Mouse (Mus musculus) activated CD4-positive, CD25-positive, alpha-beta regulatory T cell, adult 4 months (primary cell): ENCODE data around the gene Tmem94. TPM values are rescaled to one million over a fixed set of nuclear protein-coding genes. Genes with fewer than 3 reads are reported as not detected.

Experiments
- ATAC-seq: one replicate; pipeline ENCODE4 v1.8.0; 2017
- polyA plus RNA-seq, 2 experiments: library from polyadenylated mRNA; unstranded; fragments of 100-300 nt; shearing (Covaris generic); gene quantifications; one replicate each; pipeline ENCODE4 v1.2.1; 2017

The Tmem94 gene
- polyA plus RNA-seq, 2 experiments from 2014 or later = 9.2 to 14.6 TPM

DNA sequence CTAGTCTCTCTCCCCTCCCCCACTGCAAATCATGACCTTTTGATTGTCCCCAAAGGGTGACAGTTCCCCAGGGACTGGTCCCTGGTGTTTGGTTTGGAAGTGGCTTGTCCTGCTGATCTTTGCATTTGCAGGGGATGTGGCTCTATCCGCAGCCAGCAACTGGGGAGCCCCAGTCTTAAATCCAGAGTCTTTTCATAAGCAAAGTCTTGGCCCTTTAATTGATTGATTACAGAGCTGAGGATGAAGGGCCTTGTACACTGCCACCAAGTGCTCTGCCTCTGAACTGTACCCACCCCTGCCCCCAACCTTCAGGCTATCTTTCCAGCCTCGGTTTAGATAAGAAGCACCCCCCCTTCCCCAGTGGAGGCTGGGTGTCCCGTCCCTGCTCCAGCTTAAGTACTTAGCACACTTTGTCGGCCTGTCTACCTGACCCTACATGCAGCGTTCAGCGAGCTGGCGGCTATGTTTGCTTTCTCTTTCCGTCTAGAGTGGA is 67.8 kb downstream of the Tmem94 start:
- ATAC-seq = no peak

DNA sequence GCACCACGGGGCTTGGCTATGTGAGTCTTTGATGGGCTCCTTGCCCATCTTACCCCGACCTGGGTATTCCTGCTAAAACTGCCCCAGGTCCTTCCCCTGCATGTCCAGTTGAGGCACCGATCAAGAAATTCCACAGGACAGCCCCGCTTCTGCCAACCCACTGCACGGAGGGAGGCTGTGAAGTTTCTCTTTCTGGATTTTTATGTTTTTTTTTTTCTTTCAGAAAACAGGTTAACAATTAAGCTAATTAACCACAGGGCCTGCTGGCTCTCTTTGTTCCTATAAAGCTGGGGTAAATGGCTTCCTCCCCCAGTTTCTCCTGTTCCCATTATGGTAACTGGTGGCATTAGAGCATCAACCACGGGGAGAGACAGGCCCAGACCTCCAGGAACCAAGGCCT is 68.8 kb downstream of the Tmem94 start:
- no peak for ATAC-seq

DNA sequence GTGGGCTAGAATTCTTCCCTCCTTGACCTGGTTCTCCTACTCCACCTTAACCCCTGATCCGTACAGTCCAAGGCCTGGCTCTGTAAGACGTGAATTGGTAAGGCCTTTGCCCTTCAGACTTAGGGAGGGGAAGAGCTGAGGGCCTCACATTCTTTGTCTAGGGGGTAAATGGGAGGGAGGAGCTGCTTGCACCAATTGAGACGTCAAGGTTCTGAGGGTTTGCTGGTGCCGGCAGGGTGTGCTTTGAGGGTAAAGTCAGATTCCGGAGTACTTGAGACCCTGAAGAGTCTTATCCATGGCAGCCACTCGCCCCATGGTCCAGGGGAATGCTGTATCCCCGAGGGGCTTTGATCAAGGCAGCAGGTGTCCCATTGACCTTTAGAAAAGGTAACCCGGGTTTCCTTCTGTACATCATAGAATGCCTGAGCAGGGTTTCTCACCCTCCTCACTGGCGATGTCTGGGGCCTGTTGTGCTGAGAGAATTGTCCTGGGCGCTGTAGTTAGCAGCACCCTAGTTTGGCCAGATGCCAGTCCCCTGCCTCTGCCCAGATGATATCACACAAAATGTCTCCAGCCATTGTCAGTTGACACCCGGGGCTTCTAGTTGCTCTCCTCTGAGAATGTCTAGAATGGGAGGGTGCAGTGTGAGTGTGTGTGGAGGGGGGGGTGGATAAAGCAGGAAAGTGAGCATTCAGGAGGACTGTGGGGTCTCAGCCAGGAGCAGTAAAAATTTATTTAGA is 71.6 kb downstream of the Tmem94 start:
- ATAC-seq = no peak

DNA sequence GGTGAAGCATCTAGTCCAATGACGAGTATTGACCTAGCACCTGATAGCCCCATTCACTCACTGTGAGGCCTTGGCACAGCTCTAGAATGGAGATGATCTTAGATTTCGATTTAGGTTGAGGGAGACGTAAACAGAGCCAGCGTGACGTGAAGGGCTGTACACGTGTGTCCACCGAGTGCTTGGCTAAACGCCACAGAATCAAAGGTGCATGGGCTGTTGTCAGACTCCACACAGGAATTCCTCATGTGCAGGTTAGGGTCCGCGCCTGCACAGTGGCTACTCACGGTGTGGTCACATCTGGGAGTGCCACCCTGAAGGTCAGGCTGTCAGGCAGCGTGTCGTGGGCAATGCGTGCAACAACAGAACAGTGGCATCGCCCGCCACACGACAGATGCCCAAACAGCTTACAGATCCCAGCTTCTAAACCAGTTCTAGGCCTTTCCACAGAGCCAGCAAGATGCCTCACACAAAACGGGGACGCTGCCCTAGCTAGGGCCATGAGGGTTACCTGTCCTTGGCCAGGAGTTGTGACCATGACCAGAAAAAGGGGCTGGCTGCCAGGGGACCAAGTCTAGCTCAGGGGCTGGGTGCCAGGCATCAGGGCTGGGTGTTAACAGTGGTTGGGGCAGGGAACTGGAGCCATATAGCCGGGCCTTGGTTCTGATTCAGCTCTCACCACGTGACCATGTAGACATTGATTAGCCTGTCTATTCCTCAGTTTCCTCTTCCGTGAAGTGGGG is 72.5 kb downstream of the Tmem94 start:
- ATAC-seq = no peak

DNA sequence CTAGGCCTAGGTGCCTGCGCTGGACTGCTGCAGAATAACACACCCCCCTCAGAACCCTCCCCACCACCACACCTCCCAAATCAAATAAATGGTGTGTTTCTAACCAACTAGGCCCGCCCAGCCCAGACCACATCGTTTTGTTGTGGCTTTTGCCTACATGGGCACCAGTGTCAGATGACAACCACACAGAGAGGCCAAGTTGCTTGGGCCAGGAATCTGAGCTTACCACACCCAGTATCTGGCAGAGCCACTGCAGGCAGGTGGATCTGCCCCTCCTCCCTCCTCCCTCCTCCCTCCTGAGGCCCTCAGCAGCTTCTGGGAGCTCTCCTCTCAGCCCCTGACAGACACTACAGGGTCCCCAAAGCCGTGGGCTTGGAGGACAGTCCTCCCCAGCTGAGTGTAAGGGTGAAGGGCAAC is 73.7 kb downstream of the Tmem94 start:
- ATAC-seq = no peak

DNA sequence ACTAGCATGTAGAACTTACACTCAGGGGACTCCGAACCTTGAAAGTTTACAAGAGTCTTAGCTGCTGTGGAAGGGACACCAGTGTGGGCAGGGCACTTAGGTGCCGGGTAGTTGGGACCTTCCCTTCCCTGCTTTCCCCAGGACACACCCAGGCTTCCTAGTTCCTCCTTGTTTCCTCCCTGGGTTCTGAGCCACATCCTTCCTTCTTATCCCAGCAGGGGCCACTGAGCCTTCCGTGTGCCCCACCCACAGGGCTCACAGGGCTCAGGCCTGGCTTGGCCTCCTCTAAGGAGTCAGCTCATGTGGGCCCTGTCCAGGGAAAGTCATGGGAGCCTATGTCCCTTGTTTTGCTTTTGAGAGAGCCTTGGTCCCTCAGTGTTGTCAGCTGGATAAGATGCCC is 74.5 kb downstream of the Tmem94 start:
- no peak for ATAC-seq

DNA sequence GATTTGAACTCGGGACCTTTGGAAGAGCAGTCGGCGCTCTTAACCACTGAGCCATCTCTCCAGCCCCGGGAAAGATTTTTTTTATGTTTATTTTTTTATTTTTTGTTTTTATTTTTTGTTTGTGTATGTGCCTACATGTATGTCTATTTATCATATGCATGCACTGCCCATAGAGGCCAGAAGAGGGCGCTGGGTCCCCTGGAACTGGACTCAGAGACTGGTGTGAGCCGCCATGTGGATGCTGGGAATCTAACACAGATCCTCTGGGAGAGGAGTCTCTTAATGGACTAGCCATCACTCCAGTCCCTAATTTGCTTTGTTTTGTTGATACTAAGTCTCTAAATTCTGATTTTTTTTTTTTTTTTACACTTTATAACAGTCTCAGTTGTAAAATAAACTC is 75.8 kb downstream of the Tmem94 start:
- no peak for ATAC-seq

DNA sequence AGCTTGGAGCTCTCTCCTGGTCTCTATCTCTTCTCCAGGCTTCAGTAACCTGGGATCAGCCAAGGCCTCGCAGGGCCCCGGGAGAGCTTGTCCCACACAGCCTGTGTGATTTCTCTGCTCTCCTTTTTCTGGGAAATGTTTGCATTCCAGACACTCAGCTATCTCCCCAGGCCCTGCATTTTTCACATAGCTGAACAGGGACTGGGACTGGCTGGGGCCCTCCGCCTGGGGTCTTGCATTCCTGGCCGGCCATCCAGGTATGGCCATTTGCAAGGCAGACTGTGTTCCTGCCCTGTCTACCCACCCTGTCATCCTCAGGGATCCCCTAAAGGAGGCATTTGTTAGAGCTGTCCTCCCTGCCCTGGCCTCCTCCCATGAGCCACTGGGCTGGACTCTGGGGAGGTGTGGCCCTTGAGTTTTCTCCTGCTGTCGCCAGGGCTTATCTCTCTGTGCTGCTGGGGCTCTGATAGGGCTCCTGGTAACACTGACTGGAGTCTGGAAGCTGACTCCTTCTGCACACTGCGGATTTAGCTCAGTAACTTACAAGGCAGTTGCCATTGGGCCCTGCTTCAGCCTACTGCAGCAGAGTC is 76.8 kb downstream of the Tmem94 start:
- ATAC-seq = no peak

DNA sequence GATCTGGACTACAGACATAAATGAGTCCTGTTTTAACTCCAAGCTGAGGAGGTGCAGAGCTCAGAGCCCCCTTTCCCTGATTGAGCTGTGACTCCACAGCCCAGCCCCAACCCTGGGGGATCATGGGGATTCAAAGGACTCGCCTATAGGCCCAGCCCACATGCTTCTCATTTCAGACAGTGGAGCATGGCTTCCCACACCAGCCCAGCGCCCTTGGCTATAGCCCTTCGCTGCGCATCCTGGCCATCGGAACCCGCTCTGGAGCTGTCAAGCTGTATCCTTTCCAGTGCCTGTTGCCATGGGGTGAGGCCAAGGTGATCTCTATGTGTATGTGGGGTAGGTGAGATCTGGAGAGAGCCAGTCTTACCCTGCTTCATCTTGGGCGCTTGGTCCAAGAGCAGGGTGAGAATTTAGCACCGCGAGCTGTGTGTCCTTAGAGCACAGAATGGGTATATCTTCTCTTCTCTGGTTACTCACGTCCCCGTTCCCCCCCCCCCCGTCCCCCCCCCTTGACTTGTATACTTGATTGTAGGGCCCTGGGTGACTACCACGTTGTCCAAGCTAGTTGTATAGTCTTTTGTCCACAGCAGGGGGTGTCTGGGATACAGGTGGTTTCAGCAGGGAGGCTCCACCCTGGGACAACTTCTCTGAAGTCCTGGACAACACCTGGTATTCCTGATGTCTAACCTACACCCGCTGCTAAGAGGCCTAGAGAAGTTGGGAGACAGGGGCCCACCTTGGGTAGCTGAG is 78.1 kb downstream of the Tmem94 start:
- ATAC-seq = no peak

DNA sequence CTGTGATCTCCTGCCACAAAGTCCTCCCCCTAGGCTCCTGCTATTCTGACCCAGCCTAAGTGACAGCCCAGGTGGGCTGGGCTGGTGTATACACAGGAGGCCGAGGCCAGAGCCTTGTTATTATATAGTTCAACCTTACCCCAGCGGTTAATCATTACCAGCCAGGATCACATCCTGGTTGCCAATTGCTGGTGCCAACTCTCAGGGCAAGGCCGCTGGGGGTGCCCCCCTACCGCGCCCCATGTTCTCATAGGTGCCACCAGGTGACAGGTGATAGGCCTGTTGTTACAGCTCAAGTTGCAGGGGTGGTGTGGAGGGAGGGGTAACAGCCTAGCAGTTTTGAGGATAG is 78.6 kb downstream of the Tmem94 start:
- ATAC-seq = no peak

DNA sequence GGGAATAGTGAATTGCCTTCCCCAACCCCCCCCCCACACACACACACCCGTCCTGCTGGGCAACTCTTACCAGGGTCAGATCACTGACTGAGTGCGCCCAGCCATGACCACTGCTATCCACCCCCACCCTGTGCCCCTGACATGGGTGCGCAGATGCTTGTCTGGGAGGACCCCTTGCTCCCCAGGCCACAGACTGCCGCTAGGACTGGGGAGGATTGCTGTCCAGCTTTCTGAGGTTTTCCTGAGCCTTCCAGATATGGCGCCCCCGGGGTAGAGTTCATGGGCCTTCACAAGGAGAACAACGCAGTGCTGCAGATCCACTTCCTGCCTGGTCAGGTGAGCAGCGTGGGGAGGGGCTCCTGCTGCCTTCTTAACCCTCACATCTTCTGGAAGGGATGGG is 79.0 kb downstream of the Tmem94 start:
- ATAC-seq = no peak

DNA sequence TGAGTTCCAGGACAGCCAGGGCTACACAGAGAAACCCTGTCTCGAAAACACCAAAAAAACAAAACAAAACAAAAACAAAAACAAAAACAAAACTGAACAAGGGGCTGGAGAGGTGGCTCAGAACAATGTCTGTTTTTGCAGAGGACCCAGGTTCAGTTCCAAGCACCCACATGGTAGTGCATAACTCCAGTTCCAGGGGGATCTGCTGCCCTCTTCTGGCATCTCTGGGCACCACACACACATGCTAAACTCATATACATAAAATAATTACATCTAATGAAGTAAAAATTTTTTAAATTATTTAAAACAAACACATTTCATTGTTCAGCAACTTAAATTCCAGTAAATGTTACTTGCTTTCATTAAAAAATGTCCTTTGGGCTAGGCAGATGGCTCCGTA is 80.6 kb downstream of the Tmem94 start:
- ATAC-seq = no peak

Other genes starting within 250 kb of the Tmem94 start
- gene Sumo2, start 229.2 kb upstream of the Tmem94 start, polyA plus RNA-seq = 100 to 1,000 TPM; 724 to 797 TPM
- gene Nup85, start 201.0 kb upstream of the Tmem94 start, polyA plus RNA-seq = 10 to 100 TPM; 36.8 to 39.0 TPM
- gene Mrps7, start 161.5 kb upstream of the Tmem94 start, polyA plus RNA-seq = 10 to 100 TPM; 28.2 to 29.8 TPM
- 10 to 100 TPM; 23.1 to 26.5 TPM for gene Gga3, start 161.4 kb upstream of the Tmem94 start, polyA plus RNA-seq
- gene Mif4gd, start 152.5 kb upstream of the Tmem94 start, polyA plus RNA-seq = 100 to 1,000 TPM; 230 to 231 TPM
- 10 to 100 TPM; 68.7 to 90.3 TPM for gene Slc25a19, start 137.1 kb upstream of the Tmem94 start, polyA plus RNA-seq
- gene Grb2, start 56.8 kb upstream of the Tmem94 start, polyA plus RNA-seq = 10 to 100 TPM; 28.3 to 34.4 TPM
- gene Caskin2, start 48.2 kb downstream of the Tmem94 start, polyA plus RNA-seq = under 1 TPM; 0.46 to 0.79 TPM
- 10 to 100 TPM in 1 of 2 experiments, 1 to 10 TPM in 1; 8.9 to 11.9 TPM for gene Tsen54, start 49.3 kb downstream of the Tmem94 start, polyA plus RNA-seq
- 1 to 10 TPM; 6.3 TPM for gene Llgl2, start 58.6 kb downstream of the Tmem94 start, polyA plus RNA-seq
- gene Myo15b, start 93.0 kb downstream of the Tmem94 start, polyA plus RNA-seq = not detected
- 1 to 10 TPM in 1 of 2 experiments, under 1 TPM in 1; 0.89 to 1.2 TPM for gene Smim5, start 134.5 kb downstream of the Tmem94 start, polyA plus RNA-seq
- gene Smim6, start 146.6 kb downstream of the Tmem94 start, polyA plus RNA-seq = 1 to 10 TPM; 2.5 to 3.6 TPM
- gene Sap30bp, start 167.8 kb downstream of the Tmem94 start, polyA plus RNA-seq = 10 to 100 TPM; 36.0 to 53.3 TPM
- 10 to 100 TPM; 12.1 to 22.5 TPM for gene Recql5, start 168.0 kb downstream of the Tmem94 start, polyA plus RNA-seq
- not detected for gene Itgb4, start 209.3 kb downstream of the Tmem94 start, polyA plus RNA-seq
- 10 to 100 TPM; 23.0 to 25.3 TPM for gene Galk1, start 247.3 kb downstream of the Tmem94 start, polyA plus RNA-seq